Mouse (Mus musculus): ENCODE data around the gene Mmrn1. TPM values are rescaled to one million over a fixed set of nuclear protein-coding genes. Genes with fewer than 3 reads are reported as not detected.
"Not testable (repeated sequence)": the region's sequence is repeated elsewhere in the genome, so short reads cannot be mapped to it uniquely, and the experiment has no call there.

The Mmrn1 gene
- total RNA-seq (2021) = 1.6 and 6.9 TPM in 2 replicates
- long read RNA-seq, experiment 1 = 0 reads
- long read RNA-seq, experiment 2 = 0 reads

DNA sequence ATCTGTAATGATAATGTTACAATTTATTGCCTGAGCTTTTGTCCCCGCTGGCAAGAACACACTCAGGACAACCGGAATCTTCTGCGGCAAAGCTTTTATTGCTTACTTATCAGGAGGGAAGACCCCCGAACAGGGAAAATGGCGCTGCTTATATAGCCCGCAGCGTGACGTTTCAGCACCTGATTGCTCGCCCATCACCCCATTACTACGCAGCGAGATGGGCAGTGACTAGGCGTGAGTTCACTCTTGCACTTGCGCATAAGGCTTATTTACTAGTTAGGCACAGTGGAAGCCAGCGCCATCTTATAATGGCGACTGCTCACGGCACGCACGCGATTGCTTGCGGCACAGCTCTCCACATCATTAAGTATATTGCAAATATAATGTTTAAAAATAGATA, at the start of gene Mmrn1:
TSS of gene Mmrn1 (plus strand) at position 301 of the 400 bp plus-strand sequence.
- not testable (repeated sequence) for DNase-seq

DNA sequence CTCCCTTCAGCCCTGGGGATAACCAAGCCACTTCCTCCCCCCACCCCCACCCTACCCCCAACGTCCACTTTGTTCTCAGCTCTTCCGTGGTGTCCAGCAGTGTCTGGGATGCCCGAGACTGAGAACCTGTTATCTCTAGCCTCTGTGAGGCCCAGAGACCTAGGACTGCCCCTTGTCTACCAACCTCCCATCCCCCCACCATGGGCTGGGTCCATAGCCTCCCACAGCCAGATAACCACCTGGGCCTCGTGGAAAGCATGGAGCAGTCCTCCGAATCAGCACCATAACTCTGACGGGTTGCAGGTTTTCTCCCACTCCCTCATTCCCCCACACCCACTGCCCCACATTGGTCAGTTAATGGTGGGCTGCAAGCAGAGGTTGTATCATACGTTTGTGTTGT, 44.4 kb upstream of the Mmrn1 start:
- DNase-seq = no peak

DNA sequence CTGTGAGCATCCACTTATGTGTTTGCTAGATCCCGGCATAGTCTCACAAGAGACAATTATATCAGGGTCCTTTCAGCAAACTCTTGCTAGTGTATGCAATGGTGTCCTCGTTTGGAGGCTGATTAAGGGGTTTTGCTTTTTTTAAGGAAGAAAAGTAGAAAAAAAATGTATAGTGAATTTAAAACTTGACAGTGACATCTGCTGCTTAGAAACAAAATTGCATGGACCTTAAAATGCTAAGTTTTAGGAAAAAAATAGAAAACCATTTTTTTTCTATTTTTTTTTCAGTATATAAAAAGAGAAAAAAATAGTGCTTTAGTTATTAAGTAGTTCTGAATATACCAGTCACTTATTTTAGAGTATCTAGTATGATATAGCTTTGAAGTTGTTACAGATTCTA, 43.2 kb upstream of the Mmrn1 start:
- DNase-seq = no peak

DNA sequence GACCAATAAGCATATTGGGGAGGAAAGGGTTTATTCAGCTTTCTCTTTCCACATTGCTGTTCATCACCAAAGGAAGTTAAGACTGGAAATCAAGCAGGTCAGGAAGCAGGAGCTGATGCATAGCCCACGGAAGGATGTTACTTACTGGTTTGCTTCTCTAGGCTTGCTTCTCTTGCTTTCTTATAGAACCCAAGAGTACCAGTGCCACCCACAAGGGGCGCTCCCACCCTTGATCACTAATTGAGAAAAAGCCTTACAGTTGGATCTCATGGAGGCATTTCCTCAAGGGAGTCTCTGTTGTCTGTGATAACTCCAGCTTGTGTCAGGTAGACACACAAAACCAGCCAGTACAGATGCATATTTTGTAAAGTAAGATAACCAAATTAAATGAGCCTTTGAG, 17.5 kb upstream of the Mmrn1 start:
- no peak for DNase-seq

DNA sequence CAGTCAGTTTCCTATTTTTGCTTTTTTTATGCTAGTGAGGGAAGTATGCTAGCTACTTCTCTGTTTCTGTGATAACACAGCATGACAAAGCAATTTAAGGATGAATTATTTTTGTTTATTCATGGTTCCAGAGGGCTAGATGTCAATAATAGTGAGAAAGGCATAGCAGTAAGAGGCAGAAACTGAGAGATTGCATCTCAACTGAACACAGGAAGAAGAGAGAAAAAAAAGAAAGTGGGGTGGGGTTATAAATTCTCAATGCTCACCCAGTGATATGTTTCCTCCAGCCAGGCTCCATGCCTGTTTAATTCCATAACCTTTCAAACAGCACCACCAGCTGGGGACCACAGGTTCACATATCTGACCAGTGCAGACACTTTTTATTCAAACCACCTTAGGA, 6.6 kb downstream of the Mmrn1 start:
- peak; percentile 30 for DNase-seq

DNA sequence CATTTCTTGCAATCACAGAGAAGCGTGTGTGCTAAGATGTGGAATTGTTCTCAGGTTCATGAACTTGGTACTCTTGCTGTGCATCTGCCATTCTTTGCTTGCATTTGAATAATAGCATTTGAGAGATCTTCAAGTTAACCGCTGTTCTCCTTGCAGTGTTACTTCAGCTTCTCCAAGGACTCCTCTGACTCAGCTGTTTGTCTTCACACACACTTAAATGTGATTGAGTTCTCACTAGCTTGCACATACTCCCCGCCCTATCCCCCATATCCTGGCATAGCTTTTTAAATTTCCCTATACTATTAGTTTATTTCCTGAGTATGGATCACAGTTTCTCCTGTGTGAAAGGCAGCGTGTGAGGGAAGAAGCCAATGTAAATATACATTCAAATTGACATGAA, 10.1 kb downstream of the Mmrn1 start:
- DNase-seq = no peak

DNA sequence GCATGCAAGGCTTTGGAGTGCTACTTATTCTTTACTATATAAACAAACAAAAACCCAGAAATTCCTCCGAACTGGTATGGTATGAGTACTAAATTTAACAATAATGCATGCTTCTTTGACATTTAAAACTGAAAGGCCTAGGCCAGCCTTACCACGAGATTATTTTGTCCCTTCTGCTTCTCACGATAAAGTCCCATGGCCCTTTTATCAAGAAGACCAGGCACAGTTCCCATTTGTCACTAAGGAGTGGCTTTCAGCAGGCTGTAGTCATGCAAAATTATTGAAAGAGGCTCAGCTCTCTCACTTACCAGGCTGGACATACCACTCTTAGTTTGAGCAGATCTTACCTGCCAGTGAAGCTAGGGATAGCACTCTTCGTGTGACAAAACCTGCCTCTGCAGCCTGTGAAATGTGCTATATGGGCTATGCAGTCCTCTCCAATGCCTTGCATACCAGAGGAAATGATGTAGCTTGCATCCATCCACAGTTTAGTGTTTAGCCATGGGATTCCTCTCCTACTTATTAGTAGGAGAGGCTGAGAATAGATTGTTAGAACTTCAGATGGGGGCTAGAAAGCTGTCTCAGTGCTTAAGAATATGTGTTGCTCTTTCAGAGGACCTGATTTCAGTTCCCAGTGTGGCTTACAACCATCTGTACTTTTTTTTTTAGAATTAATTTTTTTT, 10.8 kb downstream of the Mmrn1 start:
- DNase-seq = no peak

DNA sequence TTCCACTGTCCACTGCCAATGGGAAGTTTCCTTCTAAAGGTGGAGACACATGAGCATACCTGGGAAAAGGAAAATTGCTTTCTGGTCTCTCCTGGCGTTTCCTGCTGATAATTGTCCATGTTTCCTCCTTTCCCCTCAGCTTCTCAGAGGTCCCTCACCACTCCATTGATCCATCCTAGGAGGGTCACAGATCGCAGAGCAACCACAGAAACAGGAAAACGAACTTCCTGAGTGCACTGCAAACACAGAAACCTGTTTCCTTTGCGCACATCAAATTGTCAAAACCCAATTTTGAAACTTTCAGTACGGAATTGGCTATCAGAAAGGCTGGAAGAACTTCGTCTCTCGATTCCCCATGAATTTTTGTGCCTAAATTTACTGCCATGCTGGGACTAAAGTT, 19.4 kb downstream of the Mmrn1 start:
- DNase-seq = no peak

DNA sequence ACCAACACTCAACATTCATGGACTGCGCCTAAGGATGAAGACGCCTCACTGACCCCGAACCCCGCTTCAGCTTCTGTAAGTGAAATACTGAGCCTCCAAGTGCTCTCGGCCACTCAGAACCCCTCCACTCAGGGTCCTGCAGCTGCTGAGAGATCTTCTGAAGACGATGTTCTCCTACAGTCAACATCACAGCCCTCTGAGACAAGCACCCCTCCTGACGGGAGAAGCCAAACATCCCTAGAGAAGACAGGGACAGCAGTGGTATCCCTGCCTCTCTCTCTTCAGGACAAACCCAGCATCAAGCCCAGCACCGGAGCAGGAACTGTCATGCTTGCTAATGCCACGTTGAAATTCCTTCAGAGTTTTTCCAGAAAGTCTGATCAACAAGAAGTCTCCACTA, 19.8 kb downstream of the Mmrn1 start:
- no peak for DNase-seq

DNA sequence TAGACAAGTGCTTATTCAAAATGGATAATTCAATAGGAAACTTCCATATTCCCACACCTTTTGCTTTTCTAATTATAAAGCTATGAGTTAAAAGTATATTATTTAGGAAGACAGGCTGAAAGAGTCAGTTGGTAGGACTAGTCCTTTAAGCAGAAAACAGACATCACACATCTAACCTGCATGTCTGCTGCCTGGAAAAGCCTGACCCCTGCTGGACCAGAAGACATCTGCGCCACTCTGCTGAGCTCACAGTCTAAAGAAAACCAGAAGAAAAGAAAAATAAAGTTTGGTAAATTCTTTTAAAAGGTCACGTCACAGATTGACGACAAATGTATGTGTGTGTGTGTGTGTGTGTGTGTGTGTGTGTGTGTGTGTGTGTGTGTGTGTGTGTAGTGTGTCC, 25.6 kb downstream of the Mmrn1 start:
- DNase-seq = peak; percentile 40

DNA sequence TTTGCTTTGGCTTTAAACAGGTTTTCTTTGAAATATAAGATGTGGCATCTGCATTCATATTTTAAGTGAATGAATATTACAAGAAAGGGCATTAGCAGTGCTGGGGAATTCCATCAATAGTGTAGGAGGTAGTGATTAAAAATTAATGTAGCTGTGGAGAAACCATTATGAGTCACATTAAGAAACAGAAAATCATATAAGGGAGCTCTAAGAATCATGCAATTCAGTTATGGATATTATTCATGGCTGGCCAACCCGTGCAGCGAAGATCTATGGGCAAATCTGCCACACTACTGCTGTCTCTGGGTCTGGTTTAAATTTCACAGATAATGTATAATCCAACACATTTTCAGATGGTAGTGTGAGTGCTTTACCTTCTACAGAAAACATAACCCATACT, 36.5 kb downstream of the Mmrn1 start:
- DNase-seq = no peak

DNA sequence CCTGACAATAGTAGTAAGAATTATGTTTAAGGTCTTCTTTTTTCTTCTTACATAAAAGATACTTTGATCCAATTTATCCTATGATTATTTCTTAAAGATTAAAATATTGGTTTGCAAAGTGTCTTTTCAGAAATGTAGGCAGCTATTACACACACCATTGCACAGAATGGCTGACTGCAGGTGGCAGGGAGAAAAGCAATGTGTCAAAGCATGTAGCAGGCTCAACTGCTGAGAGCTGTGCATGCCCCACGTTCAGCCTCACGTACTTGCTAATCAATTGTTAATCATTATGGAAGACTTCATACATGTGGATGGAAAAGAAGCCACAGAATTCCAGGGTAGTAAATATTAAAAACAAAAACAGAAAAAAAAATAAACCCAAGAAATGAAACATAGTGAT, 37.1 kb downstream of the Mmrn1 start:
- DNase-seq = no peak

DNA sequence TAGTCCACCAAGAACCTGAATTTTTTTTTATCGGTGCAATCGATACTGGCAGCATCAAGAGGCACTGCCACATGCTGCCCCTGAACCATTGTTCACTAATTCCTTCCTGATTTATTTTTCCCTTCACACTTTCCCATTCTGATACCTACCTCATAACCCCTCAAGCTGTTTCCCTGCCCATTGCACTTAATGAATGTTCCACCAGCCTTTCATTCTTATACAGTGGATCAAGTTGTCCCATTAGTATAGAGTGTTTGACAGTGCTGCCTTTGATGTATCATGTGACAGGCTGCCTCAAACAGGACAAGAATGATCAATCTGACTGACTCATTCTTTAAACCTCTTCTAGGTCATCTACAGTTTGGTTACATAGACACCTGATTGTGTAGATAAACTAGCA, 37.9 kb downstream of the Mmrn1 start:
- DNase-seq = no peak

DNA sequence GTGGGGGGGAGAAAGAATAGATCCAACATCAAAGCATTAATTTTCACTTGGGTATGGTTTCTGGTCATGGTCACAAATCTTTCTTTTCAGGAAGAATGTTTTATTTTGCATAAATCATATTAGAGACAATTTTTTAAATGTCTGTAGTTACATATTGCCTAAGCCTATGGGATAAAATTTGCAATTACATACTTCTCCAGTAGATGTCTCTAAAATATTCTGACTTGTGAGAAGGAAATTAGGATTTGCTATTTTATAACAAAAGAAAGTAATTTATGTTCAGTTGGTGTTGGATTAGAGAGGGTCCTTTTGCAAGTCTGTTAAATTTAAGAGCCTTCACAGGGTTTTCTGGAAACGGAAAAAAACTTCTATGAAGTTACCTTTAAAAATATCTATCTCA, 39.0 kb downstream of the Mmrn1 start:
- DNase-seq = no peak

DNA sequence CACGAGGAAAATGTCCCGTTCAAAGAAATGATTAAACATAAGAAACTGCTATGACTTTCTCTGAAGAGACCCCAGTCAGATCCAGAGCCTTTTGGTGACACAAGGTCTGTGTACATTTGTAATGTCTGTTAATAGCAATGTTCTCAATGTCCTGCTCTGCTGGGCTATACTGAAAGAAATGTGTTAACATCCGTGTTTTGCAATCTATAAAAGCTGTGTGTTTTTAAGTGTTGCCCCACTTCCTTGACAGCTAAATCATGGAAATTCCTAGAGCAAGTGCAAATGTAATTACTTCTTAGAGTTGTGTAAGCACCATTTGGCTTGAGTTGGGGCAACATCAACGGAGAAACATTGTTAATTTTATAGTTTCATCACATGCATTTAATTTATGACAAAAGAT, 42.2 kb downstream of the Mmrn1 start:
- no peak for DNase-seq

DNA sequence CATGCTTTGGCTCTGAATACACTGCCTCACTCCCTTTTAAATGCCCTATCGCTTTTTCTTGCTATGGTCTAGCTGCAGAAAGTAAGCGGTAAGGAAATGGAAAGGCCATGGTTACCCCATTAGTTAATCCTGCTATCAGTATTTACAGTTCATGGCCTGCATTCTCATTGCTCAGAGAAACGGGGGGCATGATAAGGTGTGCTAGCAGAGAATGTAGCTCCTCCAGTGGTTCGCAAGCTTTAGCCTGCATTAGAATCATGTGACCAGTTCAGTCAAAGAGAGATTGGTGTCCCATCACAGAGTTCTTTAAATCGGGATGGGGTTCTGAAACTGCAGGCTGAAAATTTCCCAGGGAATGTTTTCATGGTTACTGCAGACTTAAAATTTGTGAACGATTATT, 44.6 kb downstream of the Mmrn1 start:
- DNase-seq = no peak

DNA sequence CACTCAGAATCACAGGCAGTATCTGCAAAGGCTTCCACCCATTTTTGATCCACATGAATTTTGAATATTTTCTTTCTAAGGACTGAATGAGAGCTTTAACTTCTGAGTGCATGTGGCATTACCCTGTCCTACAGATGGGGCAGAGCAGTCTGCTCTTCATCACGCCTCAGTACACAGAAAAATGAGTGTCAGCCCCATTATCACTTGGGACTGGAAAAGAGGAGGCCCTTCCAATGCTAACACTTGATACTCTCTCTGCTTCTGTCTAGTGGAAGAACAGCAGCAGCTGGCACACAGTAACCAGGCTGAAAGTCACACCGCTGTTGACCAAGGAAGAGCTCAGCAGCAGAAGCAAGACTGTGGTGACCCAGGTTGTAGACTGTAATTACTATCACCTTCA, 46.0 kb downstream of the Mmrn1 start:
- no peak for DNase-seq

DNA sequence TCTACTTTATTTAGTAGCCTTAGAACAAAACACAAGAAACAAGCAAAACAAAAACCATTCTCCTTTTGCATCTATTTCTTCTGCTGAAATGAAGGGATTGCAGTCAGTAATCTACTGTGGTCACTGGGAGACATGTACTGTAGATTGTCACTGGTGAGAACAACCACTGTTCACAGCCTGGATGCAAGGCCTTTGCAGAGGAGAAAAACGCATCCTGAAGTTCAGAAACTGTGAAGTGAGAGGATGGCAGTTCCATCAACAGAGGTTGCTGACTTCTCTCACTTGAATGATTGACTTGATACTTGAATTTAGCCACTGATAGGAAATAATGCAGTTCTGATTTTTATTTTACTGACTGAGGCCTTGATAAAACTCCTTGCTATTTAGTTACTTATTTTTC, 53.8 kb downstream of the Mmrn1 start:
- DNase-seq = no peak

DNA sequence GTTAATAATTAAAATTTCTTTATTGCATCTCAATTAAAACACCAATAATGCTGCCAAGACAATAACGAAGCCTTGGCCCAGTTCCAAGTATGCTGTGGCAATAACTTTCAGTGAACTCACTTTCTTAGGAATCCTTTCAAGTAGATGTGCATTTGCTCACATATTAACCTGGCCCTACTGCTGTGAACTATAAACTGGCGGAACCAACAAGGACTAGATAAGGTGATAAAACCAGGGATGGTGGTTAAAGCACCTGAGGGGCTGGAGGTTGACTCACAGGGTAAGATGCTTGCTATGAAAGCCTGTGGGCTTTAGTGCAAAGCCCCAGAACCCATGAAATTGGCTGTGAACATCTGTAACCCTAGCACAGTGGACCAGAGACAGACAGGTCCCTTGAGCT, 54.3 kb downstream of the Mmrn1 start:
- DNase-seq = no peak

DNA sequence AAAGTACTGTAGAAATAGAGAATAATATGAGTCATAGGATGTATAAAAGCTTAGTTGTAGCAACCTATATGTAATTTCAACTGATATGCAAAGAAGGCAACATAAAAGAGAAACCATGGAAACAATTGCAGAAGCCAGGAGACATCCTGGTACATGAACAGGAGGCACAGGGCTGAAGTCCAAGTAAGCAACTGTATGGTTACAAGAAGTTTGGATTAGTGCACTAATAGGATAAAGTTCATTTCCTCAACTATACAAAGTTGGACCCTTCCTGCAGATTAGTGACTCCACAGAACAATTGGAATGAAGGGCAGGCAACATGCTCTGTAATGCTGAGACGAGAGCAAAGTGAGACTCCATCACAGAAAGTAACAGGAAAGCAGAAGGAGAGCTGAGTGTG, 59.6 kb downstream of the Mmrn1 start:
- no peak for DNase-seq

DNA sequence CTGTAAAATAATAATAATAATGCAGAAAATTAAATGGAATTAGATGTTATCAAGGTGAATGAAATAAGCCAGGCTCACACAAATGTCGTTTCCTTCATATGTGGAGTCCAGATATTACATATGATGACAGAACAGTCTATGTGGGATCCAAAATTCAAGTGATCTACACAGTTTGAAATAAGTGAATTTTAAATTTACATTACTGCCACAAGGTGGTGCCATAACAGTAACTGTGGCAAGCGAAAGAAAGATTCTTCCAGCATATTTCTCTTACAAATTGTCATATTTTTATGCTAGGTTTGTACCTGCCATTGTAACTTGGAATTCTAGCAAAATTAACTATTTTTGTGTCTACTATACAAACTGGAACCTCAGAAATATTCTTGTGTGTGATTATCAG, 61.1 kb downstream of the Mmrn1 start:
- no peak for DNase-seq

DNA sequence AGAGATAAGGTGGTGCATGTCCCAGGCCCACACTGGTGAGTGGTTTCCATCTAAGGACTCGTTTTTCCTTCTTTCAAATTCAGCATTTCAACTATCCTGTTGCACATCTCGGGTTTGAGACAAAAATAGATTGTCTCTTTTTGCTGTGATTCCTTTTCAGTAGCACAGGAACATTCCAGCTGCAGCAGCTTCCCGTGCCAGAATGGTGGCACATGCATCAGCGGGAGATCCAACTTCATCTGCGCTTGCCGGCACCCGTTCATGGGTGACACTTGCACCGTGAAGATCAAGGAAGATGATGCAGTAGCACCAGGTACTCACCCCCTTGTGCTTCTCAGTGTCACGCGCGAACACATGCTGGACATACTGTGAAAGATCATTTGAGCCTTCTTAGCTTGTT, 62.1 kb downstream of the Mmrn1 start:
- no peak for DNase-seq

DNA sequence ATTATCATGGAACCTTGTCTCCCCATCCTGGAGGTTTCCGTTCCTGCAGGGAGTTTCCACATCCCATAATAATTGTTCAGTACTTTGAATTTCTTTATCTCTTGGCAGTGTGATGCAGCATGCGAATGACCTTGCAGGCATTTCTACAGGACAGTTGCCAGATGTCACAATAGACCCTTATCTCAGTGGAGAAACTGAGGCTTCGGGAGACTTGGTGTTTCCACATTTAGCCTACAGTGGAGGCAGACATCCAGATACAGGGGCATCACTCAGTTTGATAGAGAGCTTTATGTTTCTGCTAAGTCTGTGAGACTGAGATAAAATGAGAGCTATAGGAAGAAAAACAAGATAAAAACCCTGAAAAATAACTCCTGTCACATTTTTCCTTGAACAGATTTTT, 63.0 kb downstream of the Mmrn1 start:
- DNase-seq = no peak

DNA sequence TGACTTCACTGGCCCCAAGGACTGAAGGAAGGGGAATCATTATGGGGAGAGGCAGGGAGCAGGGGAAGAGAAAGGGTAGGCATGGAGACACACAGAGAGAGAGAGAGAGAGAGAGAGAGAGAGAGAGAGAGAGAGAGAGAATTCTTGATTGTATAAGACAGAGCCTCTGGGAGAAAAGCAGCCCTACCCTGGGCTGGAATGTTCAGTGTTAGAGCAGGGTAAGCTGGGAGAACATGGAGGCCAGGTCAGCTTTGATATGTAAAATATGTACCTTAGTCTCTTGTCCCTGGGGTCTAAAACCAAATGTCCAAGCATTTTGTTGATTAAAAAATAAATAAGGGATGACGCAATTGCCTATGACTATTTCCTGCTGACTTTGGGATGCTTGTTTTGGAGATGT, 67.6 kb downstream of the Mmrn1 start:
- DNase-seq = no peak
